Mouse (Mus musculus): ENCODE data around the gene Gorasp1. TPM values are rescaled to one million over a fixed set of nuclear protein-coding genes. Genes with fewer than 3 reads are reported as not detected.

The Gorasp1 gene
- polyA plus RNA-seq, 1 experiment: 30.6 TPM

DNA sequence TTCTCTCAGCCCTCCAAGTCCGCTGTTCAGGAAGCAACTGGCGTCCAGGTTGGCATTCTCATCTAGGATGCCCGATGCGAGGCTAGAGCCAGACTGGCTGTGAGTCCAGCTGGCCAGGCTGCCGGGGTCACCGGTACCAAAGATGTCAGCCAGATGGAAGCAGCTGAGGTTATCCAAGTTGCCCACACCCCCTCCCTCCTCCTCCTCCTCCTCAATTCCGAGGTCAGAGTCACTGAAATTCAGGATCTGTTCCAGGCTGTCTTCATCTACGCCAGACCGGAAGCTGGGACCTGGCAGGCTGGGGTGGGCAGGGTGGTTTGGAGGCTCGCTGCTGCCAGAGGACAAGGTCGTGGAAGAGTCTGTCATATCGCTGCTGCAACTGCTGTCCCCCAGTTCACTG, 35.2 kb upstream of the Gorasp1 start:
- no peak for DNase-seq (ENCODE audit: low spot score)

DNA sequence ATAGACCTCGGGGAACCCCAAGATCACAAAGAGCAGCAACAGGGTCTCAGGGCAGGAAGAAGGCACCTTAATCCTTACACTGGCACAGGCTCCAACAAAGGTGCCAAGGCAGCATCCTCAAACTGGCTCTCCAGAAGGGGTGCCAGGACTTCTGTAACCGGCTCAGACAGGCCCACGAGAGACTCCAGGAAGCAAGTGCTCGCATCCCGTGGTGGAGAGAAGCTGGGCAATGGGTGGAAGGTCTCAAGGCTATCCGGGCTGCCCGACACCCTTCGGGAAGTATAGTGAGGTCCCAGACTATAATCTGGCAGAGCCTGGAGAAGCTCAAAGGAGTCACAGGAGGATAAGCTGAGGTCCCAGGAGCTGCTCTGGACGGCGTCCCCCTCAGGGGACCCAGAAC, 34.8 kb upstream of the Gorasp1 start:
- no peak for DNase-seq (ENCODE audit: low spot score)

DNA sequence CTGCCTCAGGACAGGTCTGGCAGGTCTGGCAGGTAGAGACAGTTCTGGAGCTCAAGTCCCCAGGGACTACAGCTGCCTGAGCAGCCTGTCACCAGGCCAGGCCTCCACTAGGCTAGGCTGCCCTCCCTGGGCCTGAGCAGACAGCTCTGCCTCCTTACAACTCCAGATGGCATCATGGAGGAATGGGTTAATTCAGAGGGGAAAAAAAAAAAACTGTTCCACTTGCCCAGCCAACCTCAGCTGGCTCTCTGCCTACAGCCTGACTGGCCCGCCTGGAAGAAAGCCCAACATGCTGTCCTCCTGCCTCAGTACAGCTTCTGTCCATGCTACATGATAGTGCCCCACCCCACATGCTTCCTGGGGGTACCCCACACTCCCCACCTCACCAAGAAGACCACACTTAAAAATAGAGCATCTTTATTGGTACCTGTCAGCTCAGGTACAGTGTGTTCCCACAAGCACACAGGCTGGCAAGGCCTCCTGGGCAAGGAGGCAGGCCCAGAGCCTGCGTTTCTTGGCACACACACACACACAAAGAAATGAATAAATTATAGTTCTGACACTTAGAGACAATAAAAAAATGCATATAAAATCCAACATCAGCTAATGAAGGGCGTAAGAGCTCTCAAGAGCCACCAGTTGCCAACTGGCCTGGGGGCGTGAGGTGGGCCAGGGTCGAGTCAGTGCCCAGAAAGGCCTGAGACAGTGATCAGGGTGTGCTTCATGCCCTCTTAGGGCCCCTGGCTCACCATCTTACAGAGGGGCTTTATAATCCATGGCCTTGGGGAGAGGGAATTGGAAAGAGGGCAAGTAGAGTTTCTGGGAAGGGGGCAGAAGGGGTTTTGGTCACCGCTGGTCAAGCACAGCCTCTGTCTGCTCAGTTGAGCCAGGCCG, 33.6 kb upstream of the Gorasp1 start:
- DNase-seq (ENCODE audit: low spot score): no peak

DNA sequence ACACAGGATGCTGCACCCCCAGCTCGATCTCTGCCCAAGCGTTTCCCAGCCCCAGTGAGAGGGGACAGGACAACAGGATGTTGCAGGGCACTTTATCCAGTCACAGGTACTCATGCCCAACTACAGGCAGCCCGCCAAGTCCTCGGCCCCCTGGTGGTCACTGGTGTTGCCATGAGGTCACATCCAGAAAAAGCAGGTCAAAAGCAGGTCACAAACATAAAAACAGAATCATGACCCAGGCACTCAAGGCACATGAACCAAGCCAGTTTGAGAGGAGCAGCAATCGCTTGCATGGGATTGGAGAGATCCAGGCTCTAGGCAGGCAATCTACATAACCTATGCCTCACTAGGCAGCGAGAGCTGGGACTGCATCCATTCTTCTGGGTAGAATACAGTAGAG, 32.9 kb upstream of the Gorasp1 start:
- peak; percentile 59 for DNase-seq (ENCODE audit: low spot score)

DNA sequence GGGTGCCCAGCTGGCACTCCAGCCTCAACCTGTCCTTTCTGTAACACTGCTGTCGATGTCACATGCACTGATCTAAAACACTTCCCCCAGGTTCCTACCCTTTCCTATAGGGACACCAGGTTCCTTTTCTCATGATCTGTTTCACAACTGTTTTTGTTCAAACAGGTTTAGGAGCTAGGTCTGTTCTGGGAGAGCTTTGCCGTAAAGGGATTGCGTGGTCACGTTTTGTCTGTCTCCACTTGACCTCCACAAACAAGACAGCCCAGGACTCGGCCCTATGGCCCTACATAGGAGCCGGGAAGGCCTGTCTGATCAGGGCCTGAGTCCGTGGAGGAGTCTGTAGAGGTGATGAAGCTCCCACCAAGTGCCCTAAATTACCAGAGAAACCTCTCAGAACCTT, 32.4 kb upstream of the Gorasp1 start:
- no peak for DNase-seq (ENCODE audit: low spot score)

DNA sequence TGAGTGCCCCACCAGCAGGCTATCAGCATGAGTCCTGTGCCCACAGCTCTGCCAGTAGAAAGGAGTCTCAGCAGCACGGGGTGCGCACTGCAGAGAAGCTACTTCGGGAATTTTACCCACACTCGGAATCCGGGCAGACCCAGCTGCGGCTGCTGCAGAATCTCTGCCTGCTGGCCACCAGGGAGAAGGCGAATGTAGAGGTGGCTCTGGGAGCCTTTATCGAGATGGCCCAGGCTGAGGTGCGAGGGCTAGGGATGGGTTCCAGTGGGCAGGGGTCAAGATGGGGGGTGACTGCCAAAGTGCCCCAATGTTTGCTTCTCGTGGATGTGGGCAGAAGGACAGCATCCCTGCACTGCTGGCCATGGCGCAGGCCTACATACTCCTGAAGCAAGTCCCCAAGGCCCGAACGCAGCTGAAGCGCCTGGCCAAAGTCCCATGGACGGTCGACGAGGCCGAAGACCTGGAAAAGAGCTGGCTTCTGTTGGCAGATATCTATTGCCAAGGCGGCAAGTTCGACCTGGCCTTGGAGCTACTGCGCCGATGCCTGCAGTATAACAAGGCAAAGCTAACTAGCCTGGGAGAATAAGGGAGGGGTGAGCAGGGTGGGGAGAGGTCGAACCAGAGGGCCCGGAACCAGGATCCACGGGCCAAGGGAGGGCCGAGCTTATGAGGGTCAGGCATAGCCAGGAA, 29.0 kb upstream of the Gorasp1 start:
- no peak for DNase-seq (ENCODE audit: low spot score)

DNA sequence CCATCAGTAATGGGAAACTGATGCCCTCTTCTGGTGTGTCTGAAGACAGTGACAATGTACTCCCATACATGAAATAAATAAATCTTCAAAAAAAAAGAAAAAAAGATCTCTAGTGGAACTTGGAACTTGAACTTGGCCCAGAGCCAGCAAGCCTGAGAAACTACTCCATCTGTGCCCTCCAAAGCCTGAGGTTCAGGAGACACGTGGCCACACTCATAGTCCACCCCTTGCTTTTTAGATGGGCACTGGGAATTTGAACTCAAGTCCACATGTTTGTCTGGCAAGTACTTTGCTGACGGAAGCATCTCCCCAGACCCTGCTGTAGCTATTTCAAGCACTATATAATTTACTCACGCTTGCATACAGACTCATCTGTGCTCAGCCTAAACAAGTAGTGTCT, 27.8 kb upstream of the Gorasp1 start:
- no peak for DNase-seq (ENCODE audit: low spot score)

DNA sequence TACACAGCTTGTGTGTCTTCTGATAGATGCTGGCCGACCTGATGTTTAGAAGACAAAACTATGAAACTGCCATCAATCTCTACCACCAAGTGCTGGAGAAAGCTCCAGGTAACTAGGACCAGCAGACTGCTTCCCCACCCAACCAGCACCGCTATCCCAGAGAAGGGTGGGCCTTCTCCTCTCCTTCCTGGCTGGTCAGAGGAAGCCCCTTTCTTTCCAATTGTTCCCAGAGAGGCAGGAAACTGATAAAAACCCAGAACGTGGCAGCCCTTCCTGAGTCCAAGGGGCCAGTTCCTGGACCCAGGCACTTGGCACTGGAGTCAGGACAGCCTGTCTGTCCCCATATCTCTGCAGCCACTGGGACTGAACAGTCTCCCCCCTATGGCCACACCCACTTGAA, 26.8 kb upstream of the Gorasp1 start:
- no peak for DNase-seq (ENCODE audit: low spot score)

DNA sequence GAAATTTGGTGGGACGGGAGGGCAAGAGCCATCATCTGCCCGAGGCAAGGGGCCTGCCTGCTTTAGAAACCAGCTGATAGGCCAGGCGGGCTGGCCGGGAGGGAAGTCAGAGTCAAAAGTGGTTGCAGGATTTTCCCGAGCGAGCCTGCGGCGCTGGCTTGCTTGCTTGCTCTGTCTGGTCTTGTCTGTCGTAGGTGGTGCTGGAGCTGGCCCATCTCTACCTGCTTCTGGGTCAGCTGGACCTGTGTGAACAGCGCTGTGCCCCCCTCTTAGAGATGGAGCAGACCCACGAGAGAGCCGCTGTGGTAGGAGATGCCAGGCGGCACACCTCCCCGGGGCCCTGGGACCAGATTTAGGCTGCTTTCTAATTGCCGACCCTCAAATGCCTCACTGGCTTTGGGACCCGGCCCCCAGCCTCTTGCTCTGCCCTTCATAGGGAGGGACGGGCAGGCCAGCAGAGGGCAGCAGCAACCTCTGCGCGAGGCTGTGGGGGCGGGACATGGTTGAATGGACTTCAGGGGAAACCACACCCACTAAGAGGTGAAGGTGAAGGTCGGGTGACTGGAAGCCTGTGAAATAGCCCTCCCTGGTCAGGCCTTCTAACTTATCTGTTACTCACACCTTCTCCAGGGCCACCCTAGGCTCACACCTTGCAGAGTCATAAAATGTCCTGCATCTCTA, 25.8 kb upstream of the Gorasp1 start:
- peak; percentile 55 for DNase-seq (ENCODE audit: low spot score)

DNA sequence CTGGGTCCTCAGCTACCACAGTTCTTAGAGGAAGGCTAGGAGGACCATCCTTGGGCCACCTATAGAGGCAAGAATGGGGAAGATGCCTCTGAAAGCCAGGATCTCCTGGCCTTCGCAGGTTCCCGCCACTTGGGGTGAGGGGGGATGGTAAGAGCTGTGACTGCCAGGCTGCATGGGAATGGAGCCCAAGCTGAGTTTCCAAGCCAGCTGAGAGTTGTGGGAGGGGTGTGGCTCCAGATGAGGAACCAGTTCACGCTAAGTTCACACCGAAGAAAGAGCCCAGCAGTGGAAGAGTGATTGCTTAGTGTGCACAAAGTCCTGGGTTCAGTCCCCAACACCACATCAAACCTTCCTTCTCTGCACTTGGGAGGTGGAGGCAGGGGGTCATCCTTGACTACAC, 24.9 kb upstream of the Gorasp1 start:
- DNase-seq (ENCODE audit: low spot score): no peak

DNA sequence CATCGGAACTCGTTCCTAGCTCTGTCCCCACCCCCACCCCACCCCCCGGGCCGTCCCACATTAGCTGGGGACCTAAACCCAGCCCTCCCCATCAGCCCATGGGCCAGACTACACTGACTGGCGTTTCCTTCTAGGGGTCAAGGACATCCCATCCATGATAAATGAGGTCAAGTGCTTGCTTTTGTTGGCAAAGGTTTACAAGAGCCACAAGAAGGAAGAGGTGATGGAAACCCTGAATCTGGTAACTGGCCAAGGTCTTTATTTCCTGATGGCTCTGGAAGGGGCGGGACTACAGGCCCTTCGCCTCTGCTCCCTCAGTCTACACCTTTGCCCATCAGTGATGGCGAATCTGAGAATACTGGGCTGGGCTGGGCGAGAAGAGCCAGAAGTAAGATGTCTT, 21.5 kb upstream of the Gorasp1 start:
- DNase-seq (ENCODE audit: low spot score): no peak

DNA sequence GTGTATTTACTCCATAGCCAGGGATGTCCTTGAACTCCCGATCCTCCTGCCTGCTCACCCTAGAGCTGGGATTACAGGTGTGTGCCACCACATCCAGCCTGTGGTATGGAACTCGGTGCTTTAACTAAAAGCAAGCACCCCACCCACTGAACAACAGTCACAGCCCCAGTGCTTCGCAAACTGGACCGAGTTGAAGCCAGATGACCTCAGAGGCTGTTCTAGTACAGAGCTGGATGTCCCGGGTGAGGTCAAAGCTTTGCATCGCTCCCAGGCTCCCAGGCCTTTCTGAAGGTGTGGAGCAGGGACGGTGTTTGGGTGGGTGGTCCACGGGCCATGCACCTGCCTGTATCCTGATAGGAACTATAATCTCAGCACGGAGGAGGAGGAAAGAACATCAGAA, 14.0 kb upstream of the Gorasp1 start:
- DNase-seq (ENCODE audit: low spot score): no peak

DNA sequence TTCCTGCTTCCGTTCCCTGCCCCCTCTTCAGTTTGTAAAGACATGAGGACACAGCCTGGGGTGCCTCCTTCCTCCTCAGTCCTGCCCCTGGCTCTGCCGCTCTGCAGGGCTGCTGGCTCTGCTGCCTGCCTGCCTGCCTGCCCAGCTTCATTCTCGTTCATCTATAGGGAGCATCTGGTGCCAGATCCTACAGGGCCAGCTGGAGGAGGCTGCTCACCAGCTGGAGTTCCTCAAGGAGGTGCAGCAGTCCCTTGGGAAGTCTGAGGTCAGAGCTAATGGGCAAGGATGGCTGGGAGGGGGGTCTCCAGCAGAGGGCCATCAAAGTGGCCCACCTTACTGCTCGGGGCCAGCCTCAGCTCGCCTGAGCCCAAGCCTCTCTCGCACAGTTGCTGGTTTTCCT, 13.1 kb upstream of the Gorasp1 start:
- no peak for DNase-seq (ENCODE audit: low spot score)

DNA sequence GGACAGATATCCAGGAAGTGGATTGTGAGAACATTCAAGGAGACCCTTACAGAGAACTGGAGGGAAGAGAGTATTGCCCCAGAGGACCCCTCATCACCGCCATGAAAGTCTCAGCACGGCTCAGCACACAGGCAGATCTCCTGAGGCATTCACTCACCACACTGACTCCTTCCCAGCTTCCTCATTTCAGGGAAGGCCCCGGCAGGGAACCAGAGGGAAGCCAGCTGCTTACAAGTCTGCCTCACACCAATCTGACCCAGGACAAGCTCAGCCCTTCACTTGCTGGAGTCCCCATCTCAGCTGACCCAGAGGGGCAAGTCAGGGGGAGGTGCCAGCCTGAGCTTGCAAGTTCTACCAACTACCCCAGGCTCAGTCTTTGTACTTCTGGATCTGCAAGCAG, 11.4 kb upstream of the Gorasp1 start:
- DNase-seq (ENCODE audit: low spot score): no peak

DNA sequence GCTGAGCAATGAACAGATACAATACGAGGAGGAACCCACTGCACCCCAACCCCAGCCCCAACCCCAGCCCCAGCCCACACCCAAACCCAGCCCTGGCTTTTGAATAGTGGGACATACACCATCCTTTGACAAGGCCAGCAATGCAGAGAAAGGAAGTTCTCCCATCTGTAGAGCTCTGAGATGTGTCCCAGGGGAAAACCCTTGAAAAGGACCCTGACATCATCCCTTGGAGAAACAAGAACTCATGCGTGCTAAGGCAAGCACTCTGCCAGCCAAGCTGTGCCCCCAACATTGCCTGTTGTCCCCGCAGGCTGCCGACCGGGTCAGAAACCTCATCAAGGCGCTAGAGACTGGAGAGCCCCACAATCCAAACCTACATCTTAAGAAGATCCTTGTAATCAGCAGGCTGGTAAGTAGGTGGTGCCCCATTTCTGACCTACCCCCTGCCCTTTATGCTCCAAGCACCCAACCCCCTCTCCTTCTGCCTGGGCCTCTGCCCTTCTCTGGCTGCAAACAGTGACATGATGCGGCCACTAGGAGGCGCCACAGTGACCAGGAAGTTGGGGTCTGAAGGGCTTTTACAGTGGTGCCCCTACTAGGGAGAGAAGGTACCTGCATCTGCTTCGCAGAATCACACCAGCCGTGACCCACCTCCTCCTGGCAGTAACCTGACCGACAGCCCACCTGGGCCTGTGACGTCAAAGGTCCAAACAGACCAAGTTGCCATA, 8.0 kb upstream of the Gorasp1 start:
- DNase-seq (ENCODE audit: low spot score): no peak

DNA sequence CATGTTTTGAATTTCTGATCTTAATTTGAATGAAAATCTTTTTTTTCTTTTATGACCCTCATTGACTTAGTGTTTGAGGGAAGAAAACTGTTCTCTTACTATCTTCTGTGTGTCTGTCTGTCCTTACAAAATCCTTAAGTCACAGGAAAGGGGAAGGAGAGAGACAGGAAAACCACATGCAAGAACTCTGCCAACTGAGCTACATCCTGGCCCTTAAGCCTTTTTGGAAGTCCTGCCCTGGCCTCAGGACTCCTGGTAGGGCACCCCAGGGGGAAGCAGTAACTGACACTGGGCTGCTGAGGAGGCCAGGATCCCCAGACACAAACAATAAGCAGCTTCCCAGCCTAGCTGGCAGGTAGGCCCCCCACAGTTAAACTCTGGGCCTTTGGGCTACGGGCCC, 6.0 kb upstream of the Gorasp1 start:
- DNase-seq (ENCODE audit: low spot score): no peak

DNA sequence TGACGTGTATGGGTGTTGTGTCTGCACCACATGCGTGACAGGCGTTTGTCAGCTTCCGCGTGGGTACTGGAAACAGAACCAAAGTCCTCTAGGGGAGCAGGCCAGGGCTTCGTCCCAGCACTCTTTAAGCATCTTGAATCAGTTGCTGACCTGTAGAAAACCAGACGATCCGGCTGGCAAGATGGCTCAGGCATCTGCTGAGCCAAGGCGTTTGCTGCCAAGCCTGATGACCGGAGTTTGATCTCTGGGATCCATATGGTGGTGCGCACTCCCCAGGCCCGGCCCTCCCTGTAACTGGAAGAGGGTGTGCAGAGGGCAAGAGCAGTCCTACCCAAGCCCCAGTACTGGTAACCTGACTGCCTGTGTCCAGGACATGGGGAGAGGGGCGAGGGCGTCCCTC, 4.5 kb upstream of the Gorasp1 start:
- DNase-seq (ENCODE audit: low spot score): no peak

DNA sequence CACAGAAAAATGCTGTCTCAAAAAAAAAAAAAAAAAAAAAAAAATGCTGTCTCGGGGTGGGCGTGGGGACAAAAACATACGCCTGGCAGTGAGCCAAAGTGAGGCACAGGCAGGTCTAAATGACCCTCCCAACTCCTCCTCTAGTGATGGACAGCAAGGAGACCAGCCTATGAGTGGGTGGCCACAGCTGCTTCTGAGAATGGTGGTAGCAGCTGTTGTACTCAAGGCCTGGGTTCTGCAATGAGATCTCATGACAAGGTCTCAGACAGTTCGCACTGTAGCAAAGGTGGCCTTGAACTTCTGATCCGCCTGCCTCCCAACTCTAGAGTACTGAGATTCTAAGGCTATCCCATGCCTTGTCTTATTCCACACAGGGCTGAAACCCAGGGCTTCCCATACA, 4.0 kb upstream of the Gorasp1 start:
- DNase-seq (ENCODE audit: low spot score): no peak

DNA sequence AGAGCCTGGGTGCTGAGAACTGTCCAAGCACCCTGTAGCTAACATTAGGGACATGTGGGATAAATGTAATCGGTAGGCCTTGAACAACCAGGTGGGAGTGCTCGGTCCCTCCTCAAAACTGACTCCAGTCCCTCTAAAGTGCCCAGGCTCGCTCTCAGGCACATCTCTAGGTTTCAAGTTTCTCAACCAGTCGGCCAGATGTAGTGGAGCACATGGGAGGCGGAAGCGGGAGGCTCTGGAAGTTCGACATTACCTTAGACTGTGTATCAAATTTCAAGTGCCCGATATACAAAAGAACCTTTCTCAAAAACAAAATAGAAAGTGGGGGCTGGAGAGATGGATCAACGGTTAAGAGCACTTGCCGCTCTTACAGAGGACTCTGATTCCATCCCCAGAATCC, 2.3 kb upstream of the Gorasp1 start:
- no peak for DNase-seq (ENCODE audit: low spot score)

DNA sequence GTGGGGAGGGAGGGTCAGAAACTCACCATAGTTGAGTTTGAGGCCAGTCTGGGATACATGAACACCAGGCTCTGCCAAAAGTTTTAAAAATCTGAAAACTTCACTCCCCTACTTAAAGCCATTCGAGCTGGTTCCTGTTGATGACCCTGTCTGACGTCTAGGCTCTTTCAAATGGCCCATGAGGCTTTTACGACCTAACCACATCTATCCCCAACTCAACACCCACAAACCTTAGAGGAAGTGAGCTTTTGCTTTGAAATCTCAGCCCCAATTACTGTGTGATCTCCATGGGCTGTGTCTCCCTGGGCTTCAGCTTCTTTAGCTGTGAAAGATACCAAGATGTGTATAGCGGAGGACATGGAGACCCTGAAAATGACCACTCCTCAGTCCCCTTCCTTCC, 1.1 kb upstream of the Gorasp1 start:
- no peak for DNase-seq (ENCODE audit: low spot score)

DNA sequence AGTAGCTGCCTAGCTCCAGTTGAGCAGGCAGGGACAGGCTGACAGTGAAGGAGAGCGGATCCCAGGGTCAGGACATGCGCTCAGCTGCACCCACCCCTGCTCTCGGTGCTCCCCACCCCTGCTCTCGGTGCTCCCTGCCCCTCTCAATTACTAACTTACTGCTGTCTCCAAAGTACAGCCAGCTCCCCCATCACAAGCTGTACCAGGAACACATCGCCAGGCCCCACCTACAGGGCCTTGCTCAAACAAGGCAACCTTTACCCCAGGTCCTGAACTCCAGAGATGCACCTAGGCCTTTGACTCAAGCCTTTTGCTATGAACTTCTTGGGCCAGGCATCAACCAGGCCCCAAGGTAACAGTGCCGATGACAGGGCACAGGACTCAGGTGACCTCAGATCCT, 3.7 kb downstream of the Gorasp1 start:
- DNase-seq (ENCODE audit: low spot score): no peak

DNA sequence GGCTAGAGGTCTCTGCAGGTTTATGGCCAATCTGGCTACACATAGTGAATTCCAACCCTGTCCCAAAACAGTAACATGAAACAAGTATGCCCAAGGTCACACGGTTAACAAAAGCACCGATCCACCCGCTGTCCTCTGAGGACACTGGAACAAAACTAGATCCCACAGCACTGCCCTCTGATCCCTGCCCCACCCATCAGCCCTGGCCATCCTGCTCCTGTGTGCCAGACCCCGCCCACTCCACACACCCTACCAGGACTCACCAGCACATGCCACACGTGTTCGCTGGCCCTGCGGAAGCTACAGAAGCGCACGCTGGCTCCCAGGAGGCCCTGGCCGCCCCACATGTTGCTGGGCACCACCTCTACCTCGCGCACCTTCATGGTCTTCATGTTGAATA, 5.0 kb downstream of the Gorasp1 start:
- DNase-seq (ENCODE audit: low spot score): no peak

Data from urinary bladder, adult 2 months (tissue).